Mouse (Mus musculus) adrenal gland, postnatal 25 days (tissue): ENCODE data around the gene Hoxa4. TPM values are rescaled to one million over a fixed set of nuclear protein-coding genes. Genes with fewer than 3 reads are reported as not detected.

Experiments
- DNase-seq: peaks from one replicate; pipeline ENCODE4 v3.0.0; 2021; ENCODE audit warnings: mixed read lengths
- long read RNA-seq: library from polyadenylated mRNA; stranded (forward); transcript quantifications from one replicate; pipeline ENCODE4 v2.0.0, GENCODE M21; 2021
- total RNA-seq: library from RNA; stranded (reverse); gene quantifications from 2 replicates; pipeline ENCODE4 v1.2.3, GENCODE M21; 2021

Hoxa4 gene
- 3.7 and 3.8 TPM in 2 replicates for total RNA-seq
- long read RNA-seq, partial matches to known transcripts = 1 of 2 reads
- long read RNA-seq, other reads (novel, unspliced or antisense) = 0 of 2 reads

DNA sequence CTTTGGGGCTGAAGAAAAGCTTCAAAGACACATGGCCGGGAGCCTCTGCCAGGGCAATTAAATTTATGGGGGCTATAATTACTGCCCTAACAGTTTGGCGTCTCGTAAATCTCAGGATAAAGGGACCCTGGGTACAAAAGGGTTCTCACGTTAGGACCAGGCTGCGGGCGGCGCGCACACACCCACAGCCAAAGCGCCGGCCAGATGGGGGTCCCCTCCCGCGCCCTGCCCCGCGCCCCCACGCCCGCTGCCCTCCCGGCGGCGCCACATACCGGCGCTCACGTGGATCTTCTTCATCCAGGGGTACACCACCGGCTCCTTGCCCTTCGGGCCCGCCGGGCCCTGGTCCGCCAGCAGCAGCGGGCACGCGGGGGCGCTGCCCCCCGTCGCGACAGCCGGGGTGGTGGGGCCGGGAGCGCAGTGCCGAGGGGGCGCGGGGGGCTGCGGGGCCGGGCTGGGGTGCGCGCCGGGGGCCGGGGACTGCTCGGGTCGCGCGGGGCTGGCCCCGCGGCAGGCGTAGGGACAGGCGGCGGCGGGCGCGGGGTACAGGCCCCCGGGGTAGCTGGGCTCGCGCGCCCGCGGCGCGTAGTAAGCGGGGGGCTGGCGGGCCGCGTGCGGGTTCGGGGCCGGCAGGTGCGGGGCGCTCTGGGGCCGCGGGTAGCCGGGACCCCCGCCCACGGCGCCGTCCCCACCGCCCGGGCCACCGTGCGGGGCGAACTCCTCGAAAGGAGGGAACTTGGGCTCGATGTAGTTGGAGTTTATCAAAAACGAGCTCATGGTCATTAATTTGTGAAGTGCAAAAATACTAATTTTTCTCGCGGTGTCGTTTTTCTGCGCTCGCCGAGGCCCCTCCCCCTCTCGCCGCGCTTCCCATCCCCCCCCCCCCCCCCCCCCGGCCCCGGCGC, at the start of gene Hoxa4:
TSS of gene Hoxa4 (minus strand) at position 848 of the 905 bp plus-strand sequence.
- DNase-seq = peak; percentile 29

- DNase-seq = no peak
Observed at GRCm38 (mm10) chr6:52241001-52241621, 49.6 kb upstream of the Hoxa4 start.

- peak; percentile 79 for DNase-seq
Observed at GRCm38 (mm10) chr6:52240389-52241000, 48.9 kb upstream of the Hoxa4 start, which contains the start of gene Hoxa10. Hoxa10 (minus strand) TSS chr6:52240854.

DNA sequence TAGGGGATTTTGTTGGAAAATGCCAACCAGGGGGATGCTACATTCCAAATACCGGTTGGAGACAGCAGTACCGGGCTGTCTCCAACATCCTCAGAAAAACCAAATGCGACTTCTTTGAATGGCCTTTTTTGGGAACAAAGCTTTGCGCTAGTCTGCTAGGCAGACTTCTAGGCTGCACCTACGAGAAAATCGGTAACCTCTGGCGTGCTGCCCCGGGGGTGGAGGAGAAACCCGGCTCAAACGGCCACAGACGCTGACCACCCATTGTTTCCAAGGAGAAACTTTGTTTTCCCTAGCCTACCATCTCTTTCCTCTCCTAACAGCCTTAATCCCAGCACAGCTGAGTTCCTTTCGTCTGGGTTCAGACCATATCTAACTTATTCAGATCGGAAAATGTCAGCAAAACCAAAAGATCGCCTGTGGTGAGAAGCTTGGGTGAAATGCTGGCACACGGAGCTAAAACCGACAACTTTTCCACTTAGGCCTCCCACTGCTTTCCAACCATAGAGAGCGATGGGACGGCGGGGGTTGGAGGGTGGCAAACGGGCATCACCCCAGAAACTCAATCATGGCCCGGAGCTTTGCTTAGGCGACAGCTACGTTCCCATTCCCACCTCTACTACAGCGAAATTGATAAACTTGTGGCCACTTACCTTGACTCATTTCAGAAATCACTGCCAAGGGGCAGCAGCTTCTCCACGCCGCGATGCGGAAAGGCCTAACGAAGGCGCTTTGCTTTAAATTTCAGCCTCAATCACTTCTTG, 48.3 kb upstream of the Hoxa4 start:
- DNase-seq = no peak

DNA sequence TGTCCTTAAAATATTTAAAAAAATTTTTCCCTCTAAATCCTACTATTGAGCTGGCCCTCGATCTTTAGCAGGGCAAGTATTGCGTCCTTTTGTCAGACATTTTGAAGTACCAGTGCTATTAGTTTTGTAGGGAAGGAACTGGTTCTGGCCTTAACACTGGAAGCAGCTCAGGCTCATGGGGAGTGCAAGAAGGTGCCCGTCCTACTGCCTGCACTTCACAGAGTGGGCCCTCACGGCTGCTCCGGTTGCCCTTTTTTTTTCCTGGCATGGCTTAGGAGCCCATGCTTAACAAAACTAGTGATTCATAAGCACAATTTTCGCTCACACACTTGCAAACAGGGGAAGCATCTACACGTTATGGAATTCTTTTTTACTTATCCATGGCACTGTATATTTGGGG, 47.4 kb upstream of the Hoxa4 start:
- no peak for DNase-seq

DNA sequence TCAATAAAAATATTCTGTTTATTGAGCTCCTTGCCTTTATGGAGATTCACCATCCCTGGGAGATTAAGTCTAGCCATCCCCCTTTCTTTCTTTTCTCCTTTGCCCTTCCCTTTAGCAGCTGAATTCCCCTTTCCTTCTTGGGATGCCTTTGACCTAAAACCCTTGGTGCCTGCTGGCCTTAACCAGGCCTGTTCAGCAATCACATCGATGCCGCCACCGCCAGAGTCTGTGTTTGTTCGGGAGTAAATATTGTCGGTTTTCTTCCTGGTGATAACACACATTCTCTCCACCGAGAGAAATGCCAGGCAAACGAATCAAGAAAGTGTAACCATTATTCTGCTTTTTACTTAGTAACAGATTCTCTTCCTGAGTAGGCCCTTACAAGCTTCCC, 46.6 kb upstream of the Hoxa4 start:
- no peak for DNase-seq

DNA sequence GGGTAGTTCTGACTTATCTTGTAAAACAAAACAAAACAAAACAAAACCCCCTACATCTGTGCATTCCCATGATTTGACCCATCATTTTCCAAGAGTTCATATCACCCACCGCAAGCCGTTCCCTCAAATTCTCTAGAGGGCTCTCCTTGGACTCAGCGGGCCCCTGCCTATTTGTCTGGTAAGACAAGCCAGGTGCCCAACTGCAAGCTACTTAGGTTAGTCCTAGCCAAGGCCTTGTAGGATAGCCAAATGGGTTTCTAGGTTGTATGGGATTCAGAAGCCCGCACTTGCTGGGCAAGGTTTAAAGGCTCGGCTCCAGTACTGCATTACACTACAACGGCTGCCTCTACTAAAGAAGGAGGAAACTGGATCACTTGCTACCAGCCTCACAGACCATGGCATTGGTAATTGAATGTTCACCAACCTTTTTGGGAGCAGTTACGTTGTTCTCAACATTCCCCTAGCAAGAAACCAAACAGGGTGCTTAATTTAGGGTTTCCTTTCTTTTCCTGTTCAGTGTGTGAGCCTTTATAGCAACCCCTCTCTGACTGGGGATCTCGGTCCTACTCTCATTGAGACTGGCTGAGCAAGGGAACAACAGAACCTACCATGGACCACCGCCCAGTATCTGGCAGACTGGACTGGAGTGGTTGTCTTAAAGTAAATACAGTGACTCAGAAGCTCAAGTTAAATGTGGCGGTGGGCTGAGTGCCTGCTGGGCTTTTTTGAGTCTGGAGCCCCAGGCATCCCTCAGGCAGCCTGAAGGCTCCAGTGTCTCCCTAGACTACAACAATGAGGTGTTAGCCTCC, 46.0 kb upstream of the Hoxa4 start:
- no peak for DNase-seq

DNA sequence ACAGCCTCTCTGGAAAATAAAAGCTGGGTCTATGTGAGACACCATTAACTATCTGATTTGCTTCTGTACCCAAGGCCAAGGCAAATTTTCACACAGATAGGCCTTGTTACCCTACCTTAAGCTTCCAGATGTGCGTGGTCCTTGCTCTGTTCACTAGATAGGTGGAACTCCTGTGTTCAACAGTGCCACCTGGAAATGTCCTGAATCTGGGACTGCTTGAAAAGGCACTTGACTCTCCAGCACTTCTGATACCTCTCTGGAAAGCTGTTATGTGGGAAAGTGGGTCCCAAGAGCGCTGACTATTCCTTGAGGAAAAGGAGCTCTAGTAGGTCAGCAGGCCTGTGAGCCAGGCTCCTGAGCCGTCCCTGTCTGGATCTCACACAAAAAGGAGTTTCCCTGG, 45.3 kb upstream of the Hoxa4 start:
- DNase-seq = no peak

GRCm38 (mm10) chr6:52235866-52236265, 44.3 kb upstream of the Hoxa4 start:
- no peak for DNase-seq

GRCm38 (mm10) chr6:52235267-52235666, 43.7 kb upstream of the Hoxa4 start:
- no peak for DNase-seq

DNA sequence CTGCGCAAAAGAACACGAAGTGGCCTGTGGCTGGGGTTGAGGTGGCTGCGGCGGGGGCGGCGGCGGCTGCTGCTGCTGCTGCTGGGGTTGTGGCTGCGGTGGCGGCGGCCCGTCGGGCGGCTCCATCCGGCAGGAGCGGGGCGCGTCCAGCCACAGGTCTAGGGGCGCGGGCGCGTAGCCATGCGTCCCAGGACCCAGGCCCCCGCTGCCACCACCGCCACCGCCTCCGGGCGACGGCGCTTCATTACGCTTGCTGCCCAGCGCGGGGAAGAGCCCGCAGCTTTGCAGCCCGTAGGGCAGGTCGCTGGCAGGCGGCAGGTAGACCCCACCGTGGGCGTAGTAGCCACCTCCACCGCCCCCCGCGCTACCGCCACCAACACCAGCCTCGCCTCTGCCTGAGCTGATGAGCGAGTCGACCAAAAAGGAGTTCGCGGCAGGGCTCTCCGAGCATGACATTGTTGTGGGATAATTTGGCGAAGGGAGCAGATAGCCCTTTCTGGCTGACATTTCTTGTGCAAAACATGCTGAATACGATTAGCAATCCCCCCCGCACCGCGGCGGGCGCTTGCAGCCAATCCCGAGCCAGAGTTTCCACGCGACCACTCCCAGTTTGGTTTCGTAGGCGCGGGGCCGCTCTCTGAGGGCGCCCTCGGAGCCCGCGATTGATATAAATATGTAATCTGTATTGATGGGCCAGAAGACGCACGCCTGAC, 43.0 kb upstream of the Hoxa4 start:
- no peak for DNase-seq

DNA sequence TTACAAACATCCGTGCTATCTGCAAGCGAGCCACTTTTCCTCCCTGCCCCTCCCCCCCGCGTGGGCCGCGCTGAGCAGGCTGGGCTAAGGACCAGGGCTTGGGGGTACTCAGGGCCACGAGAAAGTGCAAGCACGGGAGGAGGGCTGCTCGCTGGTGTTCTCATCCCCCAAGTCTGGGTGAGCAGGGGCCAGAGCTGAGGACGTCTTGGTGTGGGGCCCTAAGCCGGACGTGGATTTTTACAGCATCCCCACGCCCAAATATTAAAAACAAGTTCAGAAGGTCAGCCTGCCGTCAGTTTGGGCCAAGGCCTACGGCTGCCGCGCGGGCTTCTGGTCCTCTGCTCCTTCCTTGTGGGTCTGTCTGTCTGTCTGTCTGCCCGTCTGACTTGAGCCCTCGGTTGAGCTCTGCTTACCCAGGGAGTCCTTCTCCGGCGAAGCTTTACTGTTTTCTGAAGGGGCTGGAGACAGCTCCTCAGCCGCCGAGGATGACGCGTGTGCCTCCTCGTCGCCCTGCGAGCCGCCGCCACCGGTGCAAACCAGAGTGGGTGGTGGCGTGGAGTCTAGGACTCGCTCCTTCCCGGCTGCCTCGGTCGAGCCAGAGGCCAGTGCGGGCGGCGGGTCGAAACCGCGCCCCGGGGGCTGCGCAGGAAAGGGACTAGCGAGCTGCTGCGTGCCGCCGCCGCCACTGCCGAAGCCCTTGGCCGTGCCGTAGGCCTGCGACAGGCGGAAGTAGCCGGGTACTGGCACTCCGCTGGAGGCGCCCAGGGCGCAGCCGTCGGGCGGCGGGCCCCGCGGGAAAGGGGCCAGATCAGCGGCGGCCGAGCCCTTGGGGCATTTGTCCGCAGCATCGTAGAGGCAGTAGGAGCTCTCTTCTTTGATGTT, 42.2 kb upstream of the Hoxa4 start:
- DNase-seq = no peak

DNA sequence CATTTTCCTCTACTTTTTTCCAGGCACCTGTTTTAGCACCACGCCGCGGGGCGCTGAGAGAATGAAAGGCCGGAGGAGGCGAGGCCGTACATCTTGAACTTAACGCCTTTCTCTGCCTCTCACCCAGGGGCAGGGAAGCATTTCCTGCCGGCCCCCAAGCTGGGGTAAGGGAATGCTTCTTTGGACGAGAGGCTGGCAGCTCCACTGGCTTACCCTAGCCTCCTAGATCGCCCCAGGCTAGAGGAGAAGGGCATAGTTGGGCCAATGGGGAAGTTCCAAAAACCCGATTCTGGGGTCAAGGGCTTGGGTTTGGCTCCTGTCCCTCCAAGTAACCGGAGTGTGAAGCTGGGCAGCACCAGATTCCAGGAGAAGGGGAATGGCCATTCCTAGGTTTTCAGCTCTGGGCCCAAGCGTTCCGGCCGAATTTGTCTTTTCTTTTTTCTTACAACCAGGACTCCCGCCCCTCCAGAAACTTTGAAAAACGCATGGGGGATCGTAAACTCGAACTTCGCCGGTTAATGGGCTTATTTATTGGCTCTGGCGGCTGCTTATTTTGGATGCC, 41.5 kb upstream of the Hoxa4 start:
- no peak for DNase-seq

GRCm38 (mm10) chr6:52232568-52232965, 41.0 kb upstream of the Hoxa4 start:
- no peak for DNase-seq

DNA sequence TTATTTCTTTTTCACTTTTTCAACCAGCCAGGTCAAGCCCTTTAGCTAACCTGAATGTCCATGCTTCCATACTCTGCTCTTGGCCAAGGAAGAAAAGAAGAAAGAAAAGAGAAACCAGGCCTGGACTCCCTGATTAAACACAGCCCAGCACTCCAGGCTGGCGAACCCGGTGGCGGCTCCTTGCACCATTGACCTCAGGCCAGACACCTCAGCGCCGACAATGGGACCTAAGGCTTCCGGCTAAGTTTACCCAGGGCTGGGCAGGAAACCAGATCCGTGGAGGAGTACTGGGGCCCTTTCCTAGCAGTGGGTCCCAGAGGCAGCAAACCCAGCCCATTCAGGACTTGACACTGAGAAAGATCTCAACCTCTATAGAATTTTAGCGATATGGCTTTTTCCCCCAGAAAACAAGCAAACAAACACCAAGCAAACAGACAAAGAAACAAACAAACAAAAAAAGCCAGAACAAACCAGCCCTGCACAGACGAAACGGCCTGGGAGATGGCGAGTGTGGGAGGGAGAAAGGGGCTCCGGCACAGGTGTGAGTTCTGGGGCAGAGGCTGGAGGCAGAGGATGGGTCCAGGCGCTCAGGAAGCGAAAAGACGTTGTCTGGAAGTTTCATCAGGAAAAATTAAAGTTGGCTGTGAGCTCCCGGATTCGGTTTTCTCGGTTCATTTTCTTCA, 40.5 kb upstream of the Hoxa4 start:
- no peak for DNase-seq

DNA sequence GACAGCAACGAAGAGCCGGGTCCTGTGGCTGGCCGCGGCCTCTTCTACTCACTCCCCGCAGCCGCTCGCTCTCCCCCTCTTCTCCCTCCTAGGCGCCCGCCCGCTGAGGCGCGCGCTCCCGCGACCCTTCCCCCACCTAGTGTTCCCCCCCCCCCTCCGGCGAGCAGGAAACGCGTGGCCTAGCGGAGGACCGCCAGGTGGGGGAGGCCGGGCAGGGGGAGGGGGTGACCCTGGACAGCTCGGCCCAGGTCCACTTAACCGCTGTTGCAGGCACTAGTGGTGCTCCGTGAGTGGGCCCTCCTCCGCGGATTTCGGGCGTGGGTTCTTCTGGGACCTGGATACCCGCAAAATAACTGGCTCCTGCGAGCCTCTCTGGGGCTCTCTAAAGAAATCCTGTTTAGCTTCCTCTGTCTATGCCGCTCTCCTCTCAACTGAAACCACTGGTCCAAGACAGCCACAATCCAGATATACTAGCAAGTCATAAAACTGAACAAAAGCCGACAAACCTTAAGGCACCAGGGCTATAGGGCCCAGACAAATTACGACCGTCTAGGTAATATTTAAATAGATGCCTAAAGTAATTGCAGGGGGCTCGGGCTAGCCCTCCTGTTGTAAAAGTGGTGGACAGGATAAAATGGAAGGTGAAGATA, 39.1 kb upstream of the Hoxa4 start, which contains the start of gene Hoxa9:
TSS of gene Hoxa9 (minus strand) at position 574 of the 650 bp plus-strand sequence.
- DNase-seq = no peak

- DNase-seq = no peak
Observed at GRCm38 (mm10) chr6:52229558-52230416, 38.2 kb upstream of the Hoxa4 start.
